Mouse (Mus musculus): Measurements from ENCODE around the gene Deup1. TPM values are rescaled to one million over a fixed set of nuclear protein-coding genes. Genes with fewer than 3 reads are reported as not detected.

Deup1 gene
- polyA plus RNA-seq, 1 experiment: 0.25 TPM

DNA sequence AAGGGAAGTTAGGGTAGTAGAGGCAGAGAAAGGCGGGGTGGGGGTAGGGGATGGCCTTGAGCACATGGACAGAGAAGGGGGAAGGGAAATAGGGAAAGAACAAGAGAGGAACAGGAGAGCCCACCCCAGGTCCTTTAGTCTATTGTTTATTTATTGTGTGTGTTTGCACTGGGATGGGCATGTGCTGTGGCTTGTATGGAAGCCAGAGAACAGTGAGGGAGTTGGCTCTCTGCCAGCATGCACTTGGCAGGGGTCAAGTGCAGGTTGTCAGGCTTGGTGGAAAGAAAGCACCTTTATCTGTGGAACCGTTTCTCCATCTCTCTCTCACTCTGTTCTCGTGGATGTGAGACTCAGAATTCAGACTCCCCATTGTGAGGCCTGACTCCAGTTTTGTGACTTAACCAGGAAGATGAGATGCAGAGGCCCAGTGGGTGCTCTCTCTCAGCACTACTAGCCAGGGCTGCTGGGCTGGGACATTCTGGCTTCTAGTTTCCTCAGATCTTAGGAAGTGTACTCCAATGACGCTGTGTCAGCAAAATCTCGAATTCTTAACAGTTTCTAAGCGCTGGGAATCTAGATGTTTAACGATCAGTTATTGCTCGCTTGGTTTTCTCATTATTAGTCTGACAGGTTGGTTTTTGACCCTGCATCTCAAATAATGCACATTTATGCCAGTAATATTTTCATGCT is 98.3 kb downstream of the Deup1 start:
- 35% methylated on average over 8 of the region's 8 CpGs for WGBS

GRCm38 (mm10) chr9:15528368-15528767 is 99.4 kb downstream of the Deup1 start:
- WGBS: 85% methylated on average over 7 of the region's 7 CpGs

More for the DNA sequence above, 98.3 kb downstream of the Deup1 start:
- Histone ChIP-seq H3K27ac (ENCODE audit: insufficient read depth, low read length) (no peak overlapping the region), H3K27me3 (ENCODE audit: control insufficient read depth, insufficient read depth, low read length) (0 out of 2 replicates have a peak, but pooled peaks cover 1% of the 10 kb centered on the region), H3K4me1 (ENCODE audit: control insufficient read depth, insufficient read depth, low read length) (peaks cover 6% of the 10 kb centered on the region), H3K4me3 (replicated peaks; ENCODE audit: insufficient read depth, low read depth, low read length) (no peak overlapping the region)
- DNase-seq: peak; percentile 51 to 56
- TF ChIP-seq POLR2A (IDR thresholded peaks at IDR 0.05; ENCODE audit: borderline replicate concordance, insufficient read depth, low read length) (no peak), CTCF (IDR thresholded peaks at IDR 0.05; ENCODE audit: borderline replicate concordance, insufficient read depth, low read depth, low read length) (no peak)

GRCm38 (mm10) chr9:15527846-15528245 is 99.9 kb downstream of the Deup1 start:
- DNase-seq: no peak
- H3K4me3 ChIP-seq (replicated peaks; ENCODE audit: insufficient read depth, low read depth, low read length): no peak overlapping the region
- WGBS: 49% methylated on average over 6 of the region's 6 CpGs
- TF ChIP-seq CTCF (IDR thresholded peaks at IDR 0.05; ENCODE audit: borderline replicate concordance, insufficient read depth, low read depth, low read length) (no peak), POLR2A (IDR thresholded peaks at IDR 0.05; ENCODE audit: borderline replicate concordance, insufficient read depth, low read length) (no peak)
- 0 out of 2 replicates have a peak, but pooled peaks cover 1% of the 10 kb centered on the region for H3K27me3 ChIP-seq (ENCODE audit: control insufficient read depth, insufficient read depth, low read length)
- peaks cover 6% of the 10 kb centered on the region for H3K4me1 ChIP-seq (ENCODE audit: control insufficient read depth, insufficient read depth, low read length)
- H3K27ac ChIP-seq (ENCODE audit: insufficient read depth, low read length): no peak overlapping the region

More at GRCm38 (mm10) chr9:15528368-15528767, 99.4 kb downstream of the Deup1 start:
- no peak overlapping the region for H3K27ac ChIP-seq (ENCODE audit: insufficient read depth, low read length)
- no peak overlapping the region for H3K4me3 ChIP-seq (replicated peaks; ENCODE audit: insufficient read depth, low read depth, low read length)
- peaks cover 6% of the 10 kb centered on the region for H3K4me1 ChIP-seq (ENCODE audit: control insufficient read depth, insufficient read depth, low read length)
- H3K27me3 ChIP-seq (ENCODE audit: control insufficient read depth, insufficient read depth, low read length): 0 out of 2 replicates have a peak, but pooled peaks cover 1% of the 10 kb centered on the region
- TF ChIP-seq CTCF (IDR thresholded peaks at IDR 0.05; ENCODE audit: borderline replicate concordance, insufficient read depth, low read depth, low read length) (no peak), POLR2A (IDR thresholded peaks at IDR 0.05; ENCODE audit: borderline replicate concordance, insufficient read depth, low read length) (no peak)
- no peak for DNase-seq

GRCm38 (mm10) chr9:15526539-15526938 is 101.2 kb downstream of the Deup1 start:
- DNase-seq: peak in 1 of 2 experiments; percentile 22

GRCm38 (mm10) chr9:15525246-15525645 is 102.5 kb downstream of the Deup1 start:
- TF ChIP-seq POLR2A (IDR thresholded peaks at IDR 0.05; ENCODE audit: borderline replicate concordance, insufficient read depth, low read length) (no peak), CTCF (IDR thresholded peaks at IDR 0.05; ENCODE audit: borderline replicate concordance, insufficient read depth, low read depth, low read length) (no peak)
- H3K27ac ChIP-seq (ENCODE audit: insufficient read depth, low read length): no peak overlapping the region
- 0 out of 2 replicates have a peak, but pooled peaks cover 1% of the 10 kb centered on the region for H3K27me3 ChIP-seq (ENCODE audit: control insufficient read depth, insufficient read depth, low read length)
- no peak for DNase-seq
- no peak overlapping the region for H3K4me3 ChIP-seq (replicated peaks; ENCODE audit: insufficient read depth, low read depth, low read length)
- WGBS: 61% methylated on average over 8 of the region's 8 CpGs
- peaks cover 6% of the 10 kb centered on the region for H3K4me1 ChIP-seq (ENCODE audit: control insufficient read depth, insufficient read depth, low read length)

More at GRCm38 (mm10) chr9:15526539-15526938, 101.2 kb downstream of the Deup1 start:
- Histone ChIP-seq H3K4me1 (ENCODE audit: control insufficient read depth, insufficient read depth, low read length) (peaks cover 6% of the 10 kb centered on the region), H3K4me3 (replicated peaks; ENCODE audit: insufficient read depth, low read depth, low read length) (no peak overlapping the region), H3K27me3 (ENCODE audit: control insufficient read depth, insufficient read depth, low read length) (0 out of 2 replicates have a peak, but pooled peaks cover 1% of the 10 kb centered on the region), H3K27ac (ENCODE audit: insufficient read depth, low read length) (no peak overlapping the region)
- TF ChIP-seq POLR2A (IDR thresholded peaks at IDR 0.05; ENCODE audit: borderline replicate concordance, insufficient read depth, low read length) (no peak), CTCF (IDR thresholded peaks at IDR 0.05; ENCODE audit: borderline replicate concordance, insufficient read depth, low read depth, low read length) (no peak)
- WGBS: 73% methylated on average over 7 of the region's 7 CpGs

DNA sequence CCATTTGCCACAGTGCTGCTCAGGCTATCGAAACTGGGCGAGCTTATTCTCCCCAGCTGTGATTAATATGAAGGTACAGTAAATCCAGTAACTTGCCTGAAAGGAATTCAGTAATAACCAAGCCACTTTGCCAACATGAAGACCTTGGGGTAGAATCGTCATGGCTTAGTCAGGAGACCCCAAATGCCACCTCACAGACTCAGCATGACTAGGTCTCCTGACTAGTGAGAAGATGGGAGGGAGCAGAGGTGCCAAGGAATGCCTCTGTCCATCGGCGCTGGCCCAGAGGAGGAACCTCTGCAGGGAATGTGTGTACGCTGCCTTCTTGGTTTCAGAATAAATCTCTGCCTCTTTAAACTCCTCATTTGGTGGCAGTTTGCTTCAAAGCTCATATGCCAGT is 104.1 kb downstream of the Deup1 start:
- TF ChIP-seq CTCF (IDR thresholded peaks at IDR 0.05; ENCODE audit: borderline replicate concordance, insufficient read depth, low read depth, low read length) (no peak), POLR2A (IDR thresholded peaks at IDR 0.05; ENCODE audit: borderline replicate concordance, insufficient read depth, low read length) (no peak)
- no peak overlapping the region for H3K4me3 ChIP-seq (replicated peaks; ENCODE audit: insufficient read depth, low read depth, low read length)
- H3K27ac ChIP-seq (ENCODE audit: insufficient read depth, low read length): no peak overlapping the region
- H3K27me3 ChIP-seq (ENCODE audit: control insufficient read depth, insufficient read depth, low read length): 0 out of 2 replicates have a peak, but pooled peaks cover 1% of the 10 kb centered on the region
- no peaks in the 10 kb centered on the region; the same call in 1 of the 2 replicates for H3K4me1 ChIP-seq (ENCODE audit: control insufficient read depth, insufficient read depth, low read length)
- no peak for DNase-seq
- 55% methylated on average over 6 of the region's 6 CpGs for WGBS

GRCm38 (mm10) chr9:15522887-15523286 is 104.8 kb downstream of the Deup1 start:
- no peaks in the 10 kb centered on the region; the same call in 1 of the 2 replicates for H3K4me1 ChIP-seq (ENCODE audit: control insufficient read depth, insufficient read depth, low read length)
- DNase-seq: no peak
- 41% methylated on average over 5 of the region's 5 CpGs for WGBS
- H3K27ac ChIP-seq (ENCODE audit: insufficient read depth, low read length): no peak overlapping the region
- H3K4me3 ChIP-seq (replicated peaks; ENCODE audit: insufficient read depth, low read depth, low read length): no peak overlapping the region
- 0 out of 2 replicates have a peak, but pooled peaks cover 1% of the 10 kb centered on the region for H3K27me3 ChIP-seq (ENCODE audit: control insufficient read depth, insufficient read depth, low read length)
- no peak for TF ChIP-seq CTCF (IDR thresholded peaks at IDR 0.05; ENCODE audit: borderline replicate concordance, insufficient read depth, low read depth, low read length)
- no peak for TF ChIP-seq POLR2A (IDR thresholded peaks at IDR 0.05; ENCODE audit: borderline replicate concordance, insufficient read depth, low read length)

DNA sequence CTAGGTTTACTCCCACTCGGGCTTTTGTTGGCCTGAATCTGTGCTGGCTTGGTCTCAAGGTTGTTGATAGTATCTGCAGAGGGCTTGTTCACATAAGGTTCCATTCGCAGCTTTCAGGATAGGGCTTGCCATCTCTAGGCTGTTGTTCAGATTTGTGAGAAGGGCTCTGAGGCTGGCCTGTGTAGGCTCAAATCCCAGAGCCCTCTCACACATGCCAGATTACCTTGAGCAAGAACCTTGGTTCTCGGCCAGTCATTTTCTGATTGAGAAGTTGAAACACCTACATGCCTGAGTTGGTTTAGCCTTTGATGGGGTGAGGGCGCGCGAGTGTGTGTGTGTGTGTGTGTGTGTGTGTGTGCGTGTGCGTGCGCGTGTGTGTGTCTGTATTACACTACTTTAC is 105.4 kb downstream of the Deup1 start:
- TF ChIP-seq POLR2A (IDR thresholded peaks at IDR 0.05; ENCODE audit: borderline replicate concordance, insufficient read depth, low read length) (no peak), CTCF (IDR thresholded peaks at IDR 0.05; ENCODE audit: borderline replicate concordance, insufficient read depth, low read depth, low read length) (no peak)
- H3K27me3 ChIP-seq (ENCODE audit: control insufficient read depth, insufficient read depth, low read length): 0 out of 2 replicates have a peak, but pooled peaks cover 1% of the 10 kb centered on the region
- H3K4me1 ChIP-seq (ENCODE audit: control insufficient read depth, insufficient read depth, low read length): no peaks in the 10 kb centered on the region; the same call in 1 of the 2 replicates
- no peak overlapping the region for H3K27ac ChIP-seq (ENCODE audit: insufficient read depth, low read length)
- DNase-seq: no peak
- 79% methylated on average over 10 of the region's 10 CpGs for WGBS
- H3K4me3 ChIP-seq (replicated peaks; ENCODE audit: insufficient read depth, low read depth, low read length): no peak overlapping the region
